Mouse (Mus musculus): ENCODE measurements around the gene Pom121l2. TPM values are rescaled to one million over a fixed set of nuclear protein-coding genes. Genes with fewer than 3 reads are reported as not detected.

The Pom121l2 gene
- not detected in 2 replicates for polyA plus RNA-seq (2012)

- TF ChIP-seq GATA1 (IDR thresholded peaks at IDR 0.05; ENCODE audit: low read length) = no peak
Measured at GRCm38 (mm10) chr13:21980981-21981802, at the start of gene Pom121l2. Pom121l2 (plus strand) TSS chr13:21981194.

GRCm38 (mm10) chr13:21931740-21932139 is 49.3 kb upstream of the Pom121l2 start:
- TF ChIP-seq GATA1 (IDR thresholded peaks at IDR 0.05; ENCODE audit: low read length) = no peak

GRCm38 (mm10) chr13:21933626-21934548 is 47.1 kb upstream of the Pom121l2 start:
- no peak for TF ChIP-seq GATA1 (IDR thresholded peaks at IDR 0.05; ENCODE audit: low read length)

- TF ChIP-seq GATA1 (IDR thresholded peaks at IDR 0.05; ENCODE audit: low read length) = no peak
Measured at GRCm38 (mm10) chr13:21934982-21935791, 45.8 kb upstream of the Pom121l2 start.

- no peak for TF ChIP-seq GATA1 (IDR thresholded peaks at IDR 0.05; ENCODE audit: low read length)
Measured at GRCm38 (mm10) chr13:21935833-21936232, 45.2 kb upstream of the Pom121l2 start.

GRCm38 (mm10) chr13:21936968-21937367 is 44.0 kb upstream of the Pom121l2 start:
- no peak for TF ChIP-seq GATA1 (IDR thresholded peaks at IDR 0.05; ENCODE audit: low read length)

GRCm38 (mm10) chr13:21940213-21940612 is 40.8 kb upstream of the Pom121l2 start:
- no peak for TF ChIP-seq GATA1 (IDR thresholded peaks at IDR 0.05; ENCODE audit: low read length)

GRCm38 (mm10) chr13:21940811-21941321 is 40.1 kb upstream of the Pom121l2 start:
- TF ChIP-seq GATA1 (IDR thresholded peaks at IDR 0.05; ENCODE audit: low read length) = no peak

GRCm38 (mm10) chr13:21943644-21944043 is 37.4 kb upstream of the Pom121l2 start:
- no peak for TF ChIP-seq GATA1 (IDR thresholded peaks at IDR 0.05; ENCODE audit: low read length)

- no peak for TF ChIP-seq GATA1 (IDR thresholded peaks at IDR 0.05; ENCODE audit: low read length)
Measured at GRCm38 (mm10) chr13:21944592-21944925, 36.4 kb upstream of the Pom121l2 start.

GRCm38 (mm10) chr13:21944926-21945740 is 35.9 kb upstream of the Pom121l2 start, which contains the start of gene Zfp184:
Zfp184 (plus strand) TSS chr13:21945094.
- no peak for TF ChIP-seq GATA1 (IDR thresholded peaks at IDR 0.05; ENCODE audit: low read length)

GRCm38 (mm10) chr13:21969269-21969668 is 11.7 kb upstream of the Pom121l2 start:
- TF ChIP-seq GATA1 (IDR thresholded peaks at IDR 0.05; ENCODE audit: low read length) = no peak

- no peak for TF ChIP-seq GATA1 (IDR thresholded peaks at IDR 0.05; ENCODE audit: low read length)
Measured at GRCm38 (mm10) chr13:21969816-21970215, 11.2 kb upstream of the Pom121l2 start.

GRCm38 (mm10) chr13:21971641-21972040 is 9.4 kb upstream of the Pom121l2 start:
- no peak for TF ChIP-seq GATA1 (IDR thresholded peaks at IDR 0.05; ENCODE audit: low read length)
